ENCODE assay signal across 9 mouse cellular contexts in the genomic region with DNA sequence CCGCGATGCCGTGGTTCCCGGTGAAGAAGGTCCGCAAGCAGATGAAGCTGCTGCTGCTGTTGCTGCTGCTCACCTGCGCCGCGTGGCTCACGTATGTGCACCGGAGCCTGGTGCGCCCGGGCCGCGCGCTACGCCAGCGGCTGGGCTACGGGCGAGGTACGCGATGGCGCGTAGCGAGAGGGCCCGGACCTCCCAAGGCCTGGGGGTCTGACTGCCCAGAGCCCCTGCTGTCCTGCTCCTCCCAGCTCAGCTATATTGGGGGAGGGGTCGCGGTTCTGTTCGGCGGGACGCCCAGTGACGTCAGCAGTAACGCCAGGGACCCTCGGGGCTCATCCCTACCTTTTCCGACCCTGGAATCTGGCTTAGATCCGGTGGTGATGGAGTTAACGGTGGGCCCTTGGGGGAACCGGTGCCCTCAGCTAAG. TPM values are rescaled to one million over a fixed set of nuclear protein-coding genes. Genes with fewer than 3 reads are reported as not detected.
DNase-seq lines count a peak whose midpoint lies in the region; ATAC-seq and TF ChIP-seq lines count a peak whose summit lies in the region.
"Had no signal": no experiment of that assay in that cellular context is flagged by ENCODE, and none has a peak within 500 bp of the region (broad histone marks: within the 10 kb centered on the region; RNA-seq: fewer than 3 reads in every experiment).

No protein-coding gene starts in this region.

- H3K4me1 ChIP-seq in cerebellum, adult 2 months (ENCODE audit: control insufficient read depth, insufficient read depth, low read length): peaks cover 20% of the 10 kb centered on the region
- peaks cover 18% of the 10 kb centered on the region for H3K4me1 ChIP-seq in forebrain, postnatal 0 days (ENCODE audit: insufficient read depth)
- peaks cover 22% of the 10 kb centered on the region for H3K4me1 ChIP-seq in midbrain, embryonic 12.5 days
- peaks cover 22% of the 10 kb centered on the region for H3K4me1 ChIP-seq in thymus, adult 2 months (replicated peaks; ENCODE audit: control insufficient read depth, insufficient read depth, low read length)

- DNase-seq in left cerebral cortex, adult 2 months (ENCODE audit: extremely low spot score in 1 of 2, low spot score in 2 of 2): no peak
- no peak for DNase-seq in left cerebral cortex, adult 11 months (ENCODE audit: low spot score)
- peak; percentile 46 to 56 for DNase-seq in cerebellum, adult 2 months
- no peak for DNase-seq in forebrain, postnatal 0 days
- DNase-seq in thymus, adult 2 months: no peak
- no peak for DNase-seq in adrenal gland, adult (ENCODE audit: inconsistent age in 2 of 2, low spot score in 1 of 2)
- no peak for DNase-seq in layer of hippocampus, adult 9-10 months (ENCODE audit: low spot score)

- intact Hi-C loops in left cerebral cortex, adult 2 months (cut with DNase I): no loop called here

- peak overlapping the region; percentile 94 for H3K27ac ChIP-seq in left cerebral cortex, adult 2 months
- peak overlapping the region; percentile 49 for H3K27ac ChIP-seq in cerebellum, adult 2 months (ENCODE audit: insufficient read depth, low read length)
- H3K27ac ChIP-seq in forebrain, postnatal 0 days (ENCODE audit: low read depth, low read length): peak overlapping the region; percentile 92
- H3K27ac ChIP-seq in midbrain, embryonic 12.5 days (replicated peaks): peak overlapping the region; percentile 86
- H3K27ac ChIP-seq in thymus, adult 2 months (ENCODE audit: control insufficient read depth, insufficient read depth, low read length): no peak overlapping the region

- no peaks in the 10 kb centered on the region for H3K9me3 ChIP-seq in forebrain, postnatal 0 days (ENCODE audit: low read length)
- H3K9me3 ChIP-seq in midbrain, embryonic 12.5 days: no peaks in the 10 kb centered on the region

- WGBS in cerebellum, adult 2 months: under 1% methylated on average over 37 of the region's 37 CpGs
- 1% methylated on average over 37 of the region's 37 CpGs for WGBS in forebrain, postnatal 0 days
- under 1% methylated on average over 37 of the region's 37 CpGs for WGBS in midbrain, embryonic 12.5 days
- WGBS in thymus, adult 2 months: 9% methylated on average over 37 of the region's 37 CpGs

- peak; percentile 33 for ATAC-seq in forebrain, postnatal 0 days
- peak; percentile 74 for ATAC-seq in midbrain, embryonic 12.5 days (ENCODE audit: low FRiP score, low read depth)

- peaks cover 27% of the 10 kb centered on the region for H3K36me3 ChIP-seq in forebrain, postnatal 0 days (ENCODE audit: insufficient read depth)
- peaks cover 34% of the 10 kb centered on the region for H3K36me3 ChIP-seq in midbrain, embryonic 12.5 days
- no peaks in the 10 kb centered on the region for H3K36me3 ChIP-seq in thymus, adult 2 months (ENCODE audit: control insufficient read depth, insufficient read depth, low read length)

- peak overlapping the region; percentile 84 for H3K4me3 ChIP-seq in left cerebral cortex, adult 2 months
- peak overlapping the region; percentile 97 for H3K4me3 ChIP-seq in cerebellum, adult 2 months (replicated peaks; ENCODE audit: insufficient read depth, low read depth, low read length)
- H3K4me3 ChIP-seq in forebrain, postnatal 0 days (ENCODE audit: low read depth, low read length): peak overlapping the region; percentile 85
- peak overlapping the region; percentile 92 for H3K4me3 ChIP-seq in midbrain, embryonic 12.5 days
- no peak overlapping the region for H3K4me3 ChIP-seq in thymus, adult 2 months (ENCODE audit: control insufficient read depth, insufficient read depth, low read length)

- peak overlapping the region; percentile 99 for H3K9ac ChIP-seq in forebrain, postnatal 0 days
- H3K9ac ChIP-seq in midbrain, embryonic 12.5 days (replicated peaks): peak overlapping the region; percentile 97

- TF ChIP-seq POLR2A in cerebellum, adult 2 months (IDR thresholded peaks at IDR 0.05; ENCODE audit: borderline replicate concordance, insufficient read depth, low read length): no peak
- TF ChIP-seq POLR2A in thymus, adult 2 months (IDR thresholded peaks at IDR 0.05; ENCODE audit: control insufficient read depth, extremely low read depth, insufficient read depth, low read length, poor library complexity): no peak

- no peak for TF ChIP-seq CTCF in left cerebral cortex, adult 2 months (IDR thresholded peaks at IDR 0.05)
- TF ChIP-seq CTCF in cerebellum, adult 2 months (IDR thresholded peaks at IDR 0.05; ENCODE audit: borderline replicate concordance, insufficient read depth, low read depth, low read length): no peak
- no peak for TF ChIP-seq CTCF in forebrain, postnatal 0 days (IDR thresholded peaks at IDR 0.05; ENCODE audit: low read depth)
- TF ChIP-seq CTCF in thymus, adult 2 months (IDR thresholded peaks at IDR 0.05; ENCODE audit: borderline replicate concordance, control insufficient read depth, extremely low read depth, insufficient read depth, low read length, poor library complexity): no peak

- peak overlapping the region; percentile 84 for H3K4me2 ChIP-seq in forebrain, postnatal 0 days (ENCODE audit: low read depth)
- H3K4me2 ChIP-seq in midbrain, embryonic 12.5 days (replicated peaks): peak overlapping the region; percentile 89

- H3K27me3 ChIP-seq in cerebellum, adult 2 months (ENCODE audit: control insufficient read depth, insufficient read depth, low read length): no peaks in the 10 kb centered on the region
- no peaks in the 10 kb centered on the region for H3K27me3 ChIP-seq in forebrain, postnatal 0 days (ENCODE audit: insufficient read depth, low read length)
- no peaks in the 10 kb centered on the region for H3K27me3 ChIP-seq in midbrain, embryonic 12.5 days
- peaks cover 6% of the 10 kb centered on the region; the same call in 1 of the 2 replicates for H3K27me3 ChIP-seq in thymus, adult 2 months (ENCODE audit: control insufficient read depth, insufficient read depth, low read length)

RNA-seq across cellular contexts. Expression of gene B4galnt4, which starts 0.4 kb away (rescaled TPM):
- total RNA-seq in left cerebral cortex, adult 2 months (2021): 10 to 100 TPM; 87.4 to 95.9 TPM
- 79.0 and 90.6 TPM in 2 replicates for polyA plus RNA-seq in cerebellum, adult 2 months (2012; rRNA removed)
- total RNA-seq in forebrain, postnatal 0 days (2014; rRNA removed): 126 and 163 TPM in 2 replicates
- polyA plus RNA-seq in forebrain, postnatal 0 days (2015; fragmentation: Nextera tagmentation; extraction: Ambion mirVana): 42.3 and 47.4 TPM in 2 replicates
- 41.9 and 45.3 TPM in 2 replicates for polyA plus RNA-seq in midbrain, embryonic 12.5 days (2016; fragmentation: Nextera tagmentation; extraction: Ambion mirVana)
- polyA plus RNA-seq in thymus, adult 2 months (2012; rRNA removed): 1.4 and 1.6 TPM in 2 replicates

RNA-seq across cellular contexts. Expression of gene Pkp3, which starts 16.7 kb away (rescaled TPM):
- total RNA-seq in left cerebral cortex, adult 2 months (2021): not detected
- polyA plus RNA-seq in cerebellum, adult 2 months (2012; rRNA removed): 9.6 and 11.2 TPM in 2 replicates
- total RNA-seq in forebrain, postnatal 0 days (2014; rRNA removed): not detected in 2 replicates
- 0.08 TPM in 1 of 2 replicates, not detected in the other for polyA plus RNA-seq in forebrain, postnatal 0 days (2015; fragmentation: Nextera tagmentation; extraction: Ambion mirVana)
- polyA plus RNA-seq in midbrain, embryonic 12.5 days (2016; fragmentation: Nextera tagmentation; extraction: Ambion mirVana): 1.6 and 1.8 TPM in 2 replicates
- 46.8 and 49.9 TPM in 2 replicates for polyA plus RNA-seq in thymus, adult 2 months (2012; rRNA removed)

RNA-seq across cellular contexts. Expression of gene Gm17387, which starts 32.4 kb away (rescaled TPM):
- total RNA-seq in left cerebral cortex, adult 2 months (2021): not detected
- not detected in 2 replicates for polyA plus RNA-seq in cerebellum, adult 2 months (2012; rRNA removed)
- not detected in 2 replicates for total RNA-seq in forebrain, postnatal 0 days (2014; rRNA removed)
- not detected in 2 replicates for polyA plus RNA-seq in forebrain, postnatal 0 days (2015; fragmentation: Nextera tagmentation; extraction: Ambion mirVana)
- not detected in 2 replicates for polyA plus RNA-seq in midbrain, embryonic 12.5 days (2016; fragmentation: Nextera tagmentation; extraction: Ambion mirVana)
- not detected in 2 replicates for polyA plus RNA-seq in thymus, adult 2 months (2012; rRNA removed)
- polyA plus RNA-seq: brain, embryonic 14.5 days had no signal

RNA-seq across cellular contexts. Expression of gene Sigirr, which starts 39.1 kb away (rescaled TPM):
- 1 to 10 TPM; 1.7 to 3.4 TPM for total RNA-seq in left cerebral cortex, adult 2 months (2021)
- polyA plus RNA-seq in cerebellum, adult 2 months (2012; rRNA removed): 2.8 and 4.1 TPM in 2 replicates
- 2.9 TPM in 2 replicates for total RNA-seq in forebrain, postnatal 0 days (2014; rRNA removed)
- 2.4 and 2.7 TPM in 2 replicates for polyA plus RNA-seq in forebrain, postnatal 0 days (2015; fragmentation: Nextera tagmentation; extraction: Ambion mirVana)
- polyA plus RNA-seq in midbrain, embryonic 12.5 days (2016; fragmentation: Nextera tagmentation; extraction: Ambion mirVana): 1.6 and 1.7 TPM in 2 replicates
- polyA plus RNA-seq in thymus, adult 2 months (2012; rRNA removed): 62.4 and 67.3 TPM in 2 replicates

RNA-seq across cellular contexts. Expression of gene Ifitm6, which starts 43.6 kb away (rescaled TPM):
- total RNA-seq in left cerebral cortex, adult 2 months (2021): under 1 TPM in 1 of 2 experiments, not detected in 1; 0.57 TPM
- polyA plus RNA-seq in cerebellum, adult 2 months (2012; rRNA removed): 0.56 and 0.87 TPM in 2 replicates
- total RNA-seq in forebrain, postnatal 0 days (2014; rRNA removed): 2.0 TPM in 1 of 2 replicates, not detected in the other
- polyA plus RNA-seq in forebrain, postnatal 0 days (2015; fragmentation: Nextera tagmentation; extraction: Ambion mirVana): 0.34 and 0.38 TPM in 2 replicates
- 0.29 TPM in 1 of 2 replicates, not detected in the other for polyA plus RNA-seq in midbrain, embryonic 12.5 days (2016; fragmentation: Nextera tagmentation; extraction: Ambion mirVana)
- polyA plus RNA-seq in thymus, adult 2 months (2012; rRNA removed): 4.7 and 5.9 TPM in 2 replicates

Comparison
In these comparisons a context has a peak if more than half of its experiments do, and no peak if none do; other contexts are left out.
1. DNase-seq: peak in cerebellum, adult 2 months (2 of 2); none in left cerebral cortex, adult 2 months (0 of 2), left cerebral cortex, adult 11 months (single experiment), forebrain, postnatal 0 days (single experiment), thymus, adult 2 months (single experiment), adrenal gland, adult (0 of 2) and layer of hippocampus, adult 9-10 months (single experiment).
2. RNA of gene B4galnt4, which starts 0.4 kb away (polyA plus RNA-seq): 79.0 to 90.6 TPM in cerebellum, adult 2 months, 42.3 to 47.4 TPM in forebrain, postnatal 0 days and 41.9 to 45.3 TPM in midbrain, embryonic 12.5 days; 1.4 to 1.6 TPM in thymus, adult 2 months; every median in the first group is over 10 times any median in the second.